Mouse (Mus musculus) Muller cell, postnatal 12 days (primary cell): ENCODE measurements around the gene Antxr1.

ENCODE experiments used
- DNase-seq: peaks from one replicate; pipeline ENCODE4 v3.0.0-alpha.2; 2015; ENCODE audit errors: inconsistent ontology term

Gene Antxr1

GRCm38 (mm10) chr6:87335091-87335934, at the start of gene Antxr1:
TSS of gene Antxr1 (minus strand) at chr6:87335821.
- peak; percentile 78 for DNase-seq

- DNase-seq = no peak
These were observed 49.1 kb upstream of the Antxr1 start for GRCm38 (mm10) chr6:87384761-87385160.

DNA sequence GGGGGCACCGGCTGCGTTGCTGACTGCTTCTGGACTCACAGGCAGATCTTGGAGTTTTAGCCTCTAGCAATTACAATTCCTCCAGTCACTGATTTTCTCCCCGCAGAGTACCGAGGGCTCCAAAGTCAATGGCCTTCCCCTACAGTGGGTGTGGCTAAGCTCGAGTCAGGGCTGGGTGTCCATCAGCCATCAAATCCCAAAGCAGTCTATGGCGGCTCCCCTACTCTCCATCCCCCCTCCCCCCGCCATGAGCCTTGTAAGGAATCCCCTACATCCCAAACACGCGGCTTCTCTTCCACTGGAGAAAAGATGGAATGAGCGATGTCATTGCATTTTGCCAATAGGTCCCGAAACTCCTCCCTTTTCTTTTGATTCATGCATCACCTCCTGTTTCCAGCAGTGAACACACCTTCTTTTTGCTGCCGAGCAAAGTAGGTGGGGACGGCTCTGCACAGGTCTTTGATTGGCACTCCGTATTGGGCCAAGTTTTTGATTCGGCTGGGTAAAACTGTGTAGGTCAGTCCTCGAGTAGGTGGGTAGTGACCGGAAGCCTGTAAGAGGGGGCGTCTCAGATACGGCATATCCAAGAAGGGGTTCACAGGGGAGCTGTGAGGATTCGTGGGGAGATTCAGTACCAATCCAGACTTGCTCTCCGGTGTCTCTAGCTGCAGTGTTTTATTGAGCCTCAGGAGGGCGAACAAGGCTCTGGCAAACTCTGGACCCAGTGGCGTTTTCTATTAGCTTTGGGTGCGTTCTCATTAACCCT, 48.5 kb upstream of the Antxr1 start:
- peak; percentile 22 for DNase-seq

- no peak for DNase-seq
These were observed 37.4 kb upstream of the Antxr1 start, which contains the start of gene Gkn2 for GRCm38 (mm10) chr6:87373057-87373456. TSS of gene Gkn2 (plus strand) at chr6:87373357.

DNA sequence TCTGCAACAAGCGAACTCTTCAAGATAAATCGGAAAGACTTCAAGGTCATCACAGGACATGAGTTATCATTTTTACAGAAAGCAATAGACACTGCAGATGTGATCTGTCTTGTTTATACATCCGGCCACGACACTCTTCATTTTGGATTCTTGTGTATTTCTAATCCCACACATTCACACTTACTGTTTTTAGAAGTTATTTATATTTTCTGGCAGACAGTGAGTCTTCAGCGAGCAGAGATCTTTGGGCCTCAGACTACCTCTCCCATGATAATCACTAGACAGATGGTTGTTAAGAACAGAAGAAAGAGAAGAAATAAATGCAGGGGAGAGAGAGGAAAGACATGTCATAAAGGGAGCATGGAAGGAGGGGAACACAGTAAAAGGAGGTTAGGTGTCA, 33.6 kb upstream of the Antxr1 start:
- no peak for DNase-seq

- peak; percentile 37 for DNase-seq
These were observed 18.8 kb upstream of the Antxr1 start for GRCm38 (mm10) chr6:87354441-87354840.

DNA sequence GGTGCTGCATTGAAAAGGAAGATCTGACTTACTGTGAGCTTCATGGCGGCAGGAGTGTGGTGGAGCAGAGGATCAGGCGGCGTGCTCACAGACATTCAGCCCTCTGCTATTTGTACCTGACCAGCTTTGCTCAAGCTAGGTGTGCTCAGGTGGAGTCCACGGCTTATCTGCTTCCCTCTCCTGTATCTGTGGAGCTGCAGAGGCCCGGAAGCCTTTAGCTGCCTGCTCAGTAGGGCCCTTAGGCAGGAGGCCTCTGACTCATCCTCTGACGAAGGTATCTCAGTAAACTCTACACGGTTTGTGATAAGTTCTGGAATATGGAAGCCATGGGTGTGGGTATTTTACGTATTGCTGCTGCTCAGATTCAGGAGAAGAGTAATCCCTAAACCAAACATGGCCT, 15.2 kb upstream of the Antxr1 start, which contains the start of gene Gkn1:
TSS of gene Gkn1 (minus strand) at position 114 of the 400 bp plus-strand sequence.
- DNase-seq = no peak

- no peak for DNase-seq
These were observed 294 bp upstream of the Antxr1 start for GRCm38 (mm10) chr6:87335935-87336295.

- DNase-seq = peak; percentile 73
These were observed 1.1 kb downstream of the Antxr1 start for GRCm38 (mm10) chr6:87334361-87335090.

DNA sequence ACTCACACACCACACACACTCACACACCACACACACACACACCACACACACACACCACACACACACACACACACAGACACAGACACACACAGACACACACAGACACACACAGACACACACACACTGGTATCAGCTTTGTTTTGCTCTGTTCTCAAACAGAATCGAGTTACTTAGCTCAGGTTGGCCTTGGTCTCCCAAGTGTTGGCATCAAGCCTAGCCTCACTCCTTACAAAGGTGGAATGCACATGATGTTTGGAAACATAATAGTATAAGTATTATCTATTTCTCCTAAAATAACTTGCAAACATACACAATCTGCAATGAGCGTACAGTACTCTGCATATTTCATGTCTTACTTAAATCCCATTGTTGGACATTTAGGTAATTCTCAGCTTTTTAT, 3.2 kb downstream of the Antxr1 start:
- no peak for DNase-seq

DNA sequence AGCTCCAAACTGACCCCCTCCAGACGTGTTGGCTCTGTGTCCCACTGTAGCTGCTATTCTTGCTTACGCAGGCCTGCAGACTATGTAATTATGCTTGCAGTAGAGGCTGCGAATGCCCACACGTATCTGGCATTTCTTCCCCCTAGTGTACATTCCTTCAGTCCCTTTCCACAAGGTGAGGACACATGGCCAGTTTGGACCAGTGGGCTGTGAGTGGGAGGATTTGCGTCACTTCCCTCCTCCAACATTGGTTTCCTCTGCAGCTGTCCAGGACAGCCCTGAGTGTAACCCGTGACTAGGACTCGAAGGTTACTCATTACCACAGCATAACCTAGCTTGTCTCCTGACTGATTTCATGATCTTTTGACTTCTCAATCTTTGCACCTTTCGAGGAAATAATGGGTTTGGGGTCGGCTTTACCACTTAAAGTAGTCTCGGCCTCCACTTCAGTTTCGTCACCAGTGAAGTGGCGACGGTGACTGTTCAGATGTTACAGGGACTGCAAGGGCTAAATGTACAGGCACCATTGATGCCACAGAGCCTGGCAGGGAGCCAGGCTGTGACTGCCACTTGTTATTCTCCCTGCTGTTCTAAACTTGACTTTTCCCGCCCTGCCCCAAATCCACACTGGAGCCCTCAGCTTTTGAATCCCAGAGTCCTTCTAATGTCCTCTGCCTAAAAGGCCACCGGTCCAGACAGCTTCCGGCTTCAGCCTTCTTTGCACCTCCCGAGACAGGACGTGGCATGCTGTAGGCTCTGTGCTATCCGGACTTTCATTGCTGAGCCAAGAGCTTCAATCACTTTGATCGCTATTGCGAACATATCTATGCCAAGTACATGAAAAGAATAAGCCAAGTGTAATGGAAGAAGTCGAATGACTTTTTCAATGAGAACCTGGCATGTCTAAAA, 7.1 kb downstream of the Antxr1 start:
- DNase-seq = no peak

DNA sequence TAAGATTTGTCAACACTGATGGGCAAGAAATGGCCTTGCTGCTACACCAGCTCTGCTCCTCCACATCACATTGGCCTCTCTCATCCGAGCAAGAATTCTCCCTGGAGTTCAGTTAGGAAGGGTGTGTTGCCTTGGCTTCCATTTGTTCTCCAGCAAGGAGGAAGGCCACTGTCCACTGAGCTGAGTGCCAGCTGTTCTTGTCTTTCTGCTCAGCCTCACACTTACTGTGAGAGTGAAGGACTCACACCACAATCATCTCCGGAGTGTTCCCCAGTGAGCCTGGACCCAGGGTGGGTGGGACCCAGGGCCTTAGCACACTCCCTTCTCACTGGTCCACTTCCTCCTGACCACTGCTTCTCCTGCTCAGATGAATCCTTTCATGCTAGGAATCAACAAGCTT, 8.7 kb downstream of the Antxr1 start:
- no peak for DNase-seq

- DNase-seq = no peak
These were observed 12.2 kb downstream of the Antxr1 start for GRCm38 (mm10) chr6:87323381-87323780.

GRCm38 (mm10) chr6:87318651-87319050, 17.0 kb downstream of the Antxr1 start:
- DNase-seq = no peak

- peak; percentile 86 for DNase-seq
These were observed 18.7 kb downstream of the Antxr1 start for GRCm38 (mm10) chr6:87316966-87317365.

DNA sequence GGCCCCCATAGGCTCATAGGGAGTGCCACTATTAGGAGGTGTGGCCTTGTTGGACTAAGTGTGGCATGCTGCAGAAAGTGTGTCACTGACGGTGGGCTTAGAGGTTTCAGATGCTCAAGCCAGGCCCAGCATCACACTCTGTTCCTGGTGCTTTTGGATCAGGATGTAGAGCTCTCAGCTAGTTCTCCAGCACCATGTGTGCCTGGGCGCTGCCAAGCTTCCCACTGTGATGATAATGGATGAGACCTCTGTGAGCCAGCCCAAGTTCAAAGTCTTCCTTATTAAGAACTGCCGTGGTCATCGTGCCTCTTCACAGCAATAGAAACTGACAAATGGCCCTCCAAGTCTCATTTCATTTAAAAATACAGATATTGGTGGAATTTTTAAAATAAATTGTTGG, 22.9 kb downstream of the Antxr1 start:
- no peak for DNase-seq

DNA sequence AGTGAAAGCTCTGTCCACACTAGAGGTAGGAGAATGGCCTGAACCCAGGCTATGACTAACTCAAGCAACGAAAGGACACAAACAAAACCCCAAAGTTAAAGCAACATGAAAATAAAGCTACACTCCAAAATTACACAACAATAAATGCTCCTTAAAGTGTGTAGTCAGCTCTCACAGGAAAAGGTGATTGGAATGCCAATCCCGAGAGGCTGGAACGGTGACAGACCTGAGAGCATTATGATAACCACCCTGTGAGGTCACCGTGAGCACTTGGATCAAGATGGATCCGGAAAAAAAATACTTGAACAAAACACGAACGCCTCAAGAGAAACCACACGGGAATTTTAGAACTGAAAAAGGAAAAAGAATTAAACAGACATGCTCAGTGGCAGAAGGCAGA, 31.1 kb downstream of the Antxr1 start:
- DNase-seq = no peak

GRCm38 (mm10) chr6:87302746-87303145, 32.9 kb downstream of the Antxr1 start:
- no peak for DNase-seq

GRCm38 (mm10) chr6:87301991-87302390, 33.6 kb downstream of the Antxr1 start:
- peak; percentile 53 for DNase-seq

GRCm38 (mm10) chr6:87294904-87295303, 40.7 kb downstream of the Antxr1 start:
- DNase-seq = no peak
